Mouse (Mus musculus): ENCODE data around the gene Dynlrb2. TPM values are rescaled to one million over a fixed set of nuclear protein-coding genes. Genes with fewer than 3 reads are reported as not detected.

Gene Dynlrb2
- polyA plus RNA-seq, 1 experiment from 2014 or later, result 2.7 TPM

DNA sequence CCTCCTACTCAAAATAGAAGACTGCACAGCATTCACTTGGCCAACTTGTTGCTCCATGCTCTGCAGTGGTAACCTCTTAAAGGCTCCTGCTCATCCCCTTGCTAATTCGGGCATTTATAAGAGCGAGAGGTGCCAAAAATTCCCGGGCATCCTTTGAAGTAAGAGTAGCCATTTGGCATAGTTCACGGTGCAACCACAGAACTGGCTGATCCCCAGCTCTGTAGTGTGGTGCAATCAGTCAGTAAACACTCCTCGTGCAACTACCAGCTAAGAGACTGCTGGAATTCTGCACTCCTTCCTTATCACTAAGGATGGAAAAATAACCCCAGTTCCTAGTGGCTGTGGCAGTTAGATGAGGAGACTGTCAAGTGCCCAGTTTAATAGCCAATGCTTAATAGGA, 3.9 kb downstream of the Dynlrb2 start:
- H3K9ac ChIP-seq, result no peak overlapping the region
- WGBS, result 81% methylated on average over 5 of the region's 5 CpGs

DNA sequence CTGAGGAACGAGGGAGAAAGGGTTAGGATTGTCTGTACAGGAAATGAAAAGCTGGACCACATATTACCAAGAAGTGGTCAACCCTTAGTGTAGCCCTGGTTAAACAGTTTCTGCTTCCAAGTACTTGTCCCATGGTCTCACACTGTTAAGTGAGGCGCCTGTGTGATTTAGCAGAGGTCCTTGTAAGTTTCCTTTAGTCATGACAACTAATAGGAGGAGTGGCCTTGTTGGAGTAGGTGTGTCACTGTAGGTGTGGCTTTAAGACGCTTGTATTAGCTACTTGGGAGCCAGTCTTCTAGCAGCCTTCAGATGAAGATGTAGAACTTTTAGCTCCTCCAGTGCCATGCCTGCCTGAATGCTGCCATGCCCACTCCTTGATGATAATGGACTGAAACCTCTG, 4.5 kb downstream of the Dynlrb2 start:
- no peaks in the 10 kb centered on the region for H3K9me3 ChIP-seq
- 77% methylated on average over 3 of the region's 3 CpGs for WGBS
- no peak overlapping the region for H3K9ac ChIP-seq
- H3K27me3 ChIP-seq, result no peaks in the 10 kb centered on the region
- H3K27ac ChIP-seq (replicated peaks), result no peak overlapping the region
- H3K4me1 ChIP-seq (replicated peaks), result peaks cover 8% of the 10 kb centered on the region
- no peaks in the 10 kb centered on the region for H3K36me3 ChIP-seq
- H3K4me3 ChIP-seq, result no peak overlapping the region
- no peak for ATAC-seq (ENCODE audit: low read depth)
- no peak overlapping the region for H3K4me2 ChIP-seq

More for the DNA sequence above, 3.9 kb downstream of the Dynlrb2 start:
- H3K4me3 ChIP-seq, result no peak overlapping the region
- H3K27me3 ChIP-seq, result no peaks in the 10 kb centered on the region
- no peak overlapping the region for H3K27ac ChIP-seq (replicated peaks)
- H3K36me3 ChIP-seq, result no peaks in the 10 kb centered on the region
- no peaks in the 10 kb centered on the region for H3K9me3 ChIP-seq
- H3K4me2 ChIP-seq, result no peak overlapping the region
- peaks cover 13% of the 10 kb centered on the region for H3K4me1 ChIP-seq (replicated peaks)
- ATAC-seq (ENCODE audit: low read depth), result no peak

DNA sequence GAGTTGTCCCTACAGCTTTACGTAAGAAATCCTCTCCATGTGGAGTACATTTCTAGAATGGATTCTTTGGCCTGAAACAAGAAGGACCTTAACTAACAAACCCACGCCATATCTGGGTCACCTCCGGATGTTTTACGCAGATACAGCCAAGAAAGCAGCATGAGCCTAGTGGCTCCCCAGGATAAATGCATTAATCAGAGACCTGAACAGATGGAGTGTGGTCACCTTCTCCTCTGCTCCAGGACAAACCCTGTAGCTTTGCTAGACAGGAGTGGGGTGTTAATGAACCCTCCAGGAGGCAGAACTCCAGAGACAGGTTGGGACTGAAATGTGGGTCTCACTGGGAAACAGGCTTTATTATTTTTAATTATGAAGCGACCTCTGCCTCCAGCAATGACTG, 14.9 kb downstream of the Dynlrb2 start:
- Histone ChIP-seq H3K36me3 (no peaks in the 10 kb centered on the region), H3K4me2 (no peak overlapping the region), H3K4me1 (replicated peaks) (no peaks in the 10 kb centered on the region), H3K9me3 (peaks cover 16% of the 10 kb centered on the region), H3K9ac (no peak overlapping the region), H3K27ac (replicated peaks) (no peak overlapping the region), H3K27me3 (no peaks in the 10 kb centered on the region), H3K4me3 (no peak overlapping the region)
- 84% methylated on average over 5 of the region's 5 CpGs for WGBS
- no peak for ATAC-seq (ENCODE audit: low read depth)

DNA sequence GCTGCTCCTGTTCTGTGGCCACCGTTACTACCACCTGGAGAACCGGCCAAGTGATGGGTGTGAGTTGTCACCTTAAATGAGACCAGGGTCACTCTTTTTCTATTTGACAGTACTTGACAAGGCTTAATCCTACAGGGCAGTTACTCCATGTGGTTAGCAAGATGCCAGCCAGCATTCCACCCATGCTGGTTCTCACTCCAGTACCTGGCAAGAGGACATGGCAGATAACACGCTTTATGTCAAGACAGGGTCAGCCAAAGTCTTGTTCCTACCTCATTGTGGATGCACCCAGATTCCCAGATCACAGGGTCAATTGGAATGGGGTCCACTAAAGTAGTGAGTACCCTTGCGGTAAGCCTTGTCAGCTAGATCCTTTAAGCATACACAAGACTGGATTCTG, 16.4 kb downstream of the Dynlrb2 start:
- Histone ChIP-seq H3K9me3 (peaks cover 16% of the 10 kb centered on the region), H3K27ac (replicated peaks) (no peak overlapping the region), H3K27me3 (no peaks in the 10 kb centered on the region), H3K36me3 (no peaks in the 10 kb centered on the region), H3K9ac (no peak overlapping the region), H3K4me2 (no peak overlapping the region), H3K4me1 (replicated peaks) (no peaks in the 10 kb centered on the region), H3K4me3 (no peak overlapping the region)
- WGBS, result 90% methylated on average over 4 of the region's 4 CpGs
- ATAC-seq (ENCODE audit: low read depth), result no peak

DNA sequence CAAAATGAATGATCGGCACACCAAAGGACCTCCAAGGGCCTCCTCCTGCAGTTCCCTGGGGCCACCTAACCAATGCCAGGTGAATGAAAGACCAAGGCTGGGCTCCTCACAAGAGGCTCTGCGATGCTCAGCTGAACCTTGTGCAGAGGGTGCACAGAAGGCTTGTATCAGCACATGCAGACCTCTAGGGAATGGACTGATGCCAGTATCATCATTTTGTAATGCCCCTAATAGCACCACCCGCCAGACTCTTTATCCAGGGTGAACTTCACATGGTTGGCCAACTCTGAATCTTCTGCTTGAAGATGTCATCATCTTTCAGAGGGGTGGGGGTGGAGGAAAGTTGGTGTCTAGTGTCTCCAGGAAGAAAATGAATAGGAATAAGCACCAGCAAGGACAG, 16.9 kb downstream of the Dynlrb2 start:
- 89% methylated on average over 3 of the region's 3 CpGs for WGBS
- H3K27ac ChIP-seq (replicated peaks), result no peak overlapping the region
- no peak for ATAC-seq (ENCODE audit: low read depth)
- no peaks in the 10 kb centered on the region for H3K27me3 ChIP-seq
- H3K4me3 ChIP-seq, result no peak overlapping the region
- H3K9ac ChIP-seq, result no peak overlapping the region
- H3K4me1 ChIP-seq (replicated peaks), result no peaks in the 10 kb centered on the region
- no peak overlapping the region for H3K4me2 ChIP-seq
- peaks cover 11% of the 10 kb centered on the region for H3K9me3 ChIP-seq
- no peaks in the 10 kb centered on the region for H3K36me3 ChIP-seq

DNA sequence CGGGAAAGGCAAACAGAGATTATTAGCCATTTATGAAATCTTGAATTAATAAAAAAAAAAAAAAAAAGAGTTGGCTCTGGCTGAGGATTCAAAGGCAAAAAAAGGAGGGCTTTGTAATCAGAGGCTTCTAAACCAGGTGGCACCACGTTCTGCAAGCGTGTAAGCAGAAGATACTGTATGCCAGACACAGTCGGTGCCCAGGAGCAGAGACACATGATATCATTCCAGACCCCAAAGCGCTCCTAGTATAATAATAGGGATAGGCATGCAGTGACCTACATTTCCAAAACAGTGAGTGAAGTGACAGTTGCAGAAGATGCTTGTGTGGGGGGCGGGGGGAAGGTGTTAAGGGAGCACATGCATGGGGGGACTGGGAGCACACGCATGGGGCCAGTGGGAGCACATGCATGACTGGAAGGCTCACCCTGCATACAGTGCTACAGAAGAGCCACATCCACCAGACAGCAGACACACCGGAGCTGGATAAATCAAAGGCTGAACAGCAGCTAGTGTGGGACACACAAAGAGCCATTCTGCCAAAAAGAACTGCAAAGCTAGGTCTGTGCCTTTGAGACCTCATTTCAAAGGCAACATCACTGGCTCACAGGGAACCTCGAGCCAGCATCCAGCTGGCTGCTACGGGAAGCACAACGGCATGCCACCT, 17.5 kb downstream of the Dynlrb2 start:
- peaks cover 5% of the 10 kb centered on the region; the same call in 1 of the 2 replicates for H3K9me3 ChIP-seq
- no peak overlapping the region for H3K4me2 ChIP-seq
- no peak for ATAC-seq (ENCODE audit: low read depth)
- H3K4me3 ChIP-seq, result no peak overlapping the region
- no peaks in the 10 kb centered on the region for H3K4me1 ChIP-seq (replicated peaks)
- H3K27ac ChIP-seq (replicated peaks), result no peak overlapping the region
- no peaks in the 10 kb centered on the region for H3K27me3 ChIP-seq
- H3K9ac ChIP-seq, result no peak overlapping the region
- no peaks in the 10 kb centered on the region for H3K36me3 ChIP-seq
- 83% methylated on average over 11 of the region's 11 CpGs for WGBS

DNA sequence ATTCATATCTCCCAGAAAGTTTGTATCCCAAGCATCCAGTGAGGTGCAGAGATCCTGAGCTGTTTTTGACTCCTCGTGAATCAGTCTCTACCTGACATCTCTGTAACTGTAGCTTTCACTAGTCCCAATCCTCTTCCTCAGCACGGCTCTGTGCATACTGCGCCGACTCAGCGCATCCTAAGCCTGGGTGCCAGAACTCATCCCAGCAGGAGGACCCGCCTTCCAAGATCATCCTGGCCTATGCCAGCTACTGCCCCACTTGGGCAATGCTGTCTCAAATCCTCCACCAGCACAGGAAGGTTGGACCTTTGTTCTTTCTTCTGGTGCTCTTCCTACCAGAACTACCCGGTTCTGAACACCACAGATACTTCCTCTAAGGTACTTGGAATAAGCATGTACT, 20.1 kb downstream of the Dynlrb2 start:
- H3K4me3 ChIP-seq, result no peak overlapping the region
- H3K9ac ChIP-seq, result no peak overlapping the region
- H3K36me3 ChIP-seq, result no peaks in the 10 kb centered on the region
- H3K27ac ChIP-seq (replicated peaks), result no peak overlapping the region
- H3K27me3 ChIP-seq, result no peaks in the 10 kb centered on the region
- H3K9me3 ChIP-seq, result no peaks in the 10 kb centered on the region
- H3K4me1 ChIP-seq (replicated peaks), result no peaks in the 10 kb centered on the region
- H3K4me2 ChIP-seq, result no peak overlapping the region
- no peak for ATAC-seq (ENCODE audit: low read depth)
- WGBS, result 88% methylated on average over 7 of the region's 7 CpGs

DNA sequence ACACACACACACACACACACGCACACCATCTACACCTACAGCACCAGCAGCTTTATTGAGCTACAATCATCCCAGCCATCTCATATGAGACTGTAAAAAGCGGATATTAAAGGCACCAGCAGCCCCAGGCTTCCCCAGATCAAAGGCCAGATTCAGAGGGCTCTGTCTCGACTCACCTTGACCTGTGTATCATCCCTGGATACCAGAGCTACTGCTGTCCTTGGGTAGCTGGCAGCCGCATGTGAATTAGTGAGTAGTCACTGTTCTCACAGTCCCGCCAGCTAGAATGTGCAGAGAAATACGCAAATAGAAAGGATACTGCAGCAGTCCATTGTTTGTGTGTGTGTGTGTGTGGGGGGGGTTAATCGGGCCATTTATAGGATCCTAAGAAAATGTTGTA, 24.0 kb downstream of the Dynlrb2 start:
- WGBS, result 86% methylated on average over 7 of the region's 7 CpGs
- Histone ChIP-seq H3K4me2 (no peak overlapping the region), H3K4me1 (replicated peaks) (no peaks in the 10 kb centered on the region), H3K27ac (replicated peaks) (no peak overlapping the region), H3K4me3 (no peak overlapping the region), H3K36me3 (no peaks in the 10 kb centered on the region), H3K9me3 (0 out of 2 replicates have a peak, but pooled peaks cover under 1% of the 10 kb centered on the region), H3K9ac (no peak overlapping the region), H3K27me3 (no peaks in the 10 kb centered on the region)
- ATAC-seq (ENCODE audit: low read depth), result no peak

DNA sequence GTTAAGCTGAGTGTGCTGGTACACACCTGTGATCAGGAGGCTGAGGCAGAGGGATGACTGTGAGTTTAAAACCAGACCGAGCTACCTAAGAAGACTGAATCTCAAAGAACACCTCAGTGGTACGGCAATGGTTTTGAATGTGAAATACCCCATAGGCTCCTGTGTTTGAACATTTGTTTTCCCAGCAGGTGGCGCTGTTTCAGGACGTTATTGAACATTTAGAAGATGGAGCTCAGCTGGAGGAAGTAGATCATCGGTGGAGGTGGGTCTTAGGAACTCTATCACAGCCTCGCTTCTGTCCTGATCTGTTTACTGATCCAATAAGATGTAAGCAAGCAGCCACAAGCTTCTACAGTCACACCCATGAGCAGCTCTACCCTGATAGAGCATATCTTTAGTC, 28.3 kb downstream of the Dynlrb2 start:
- Histone ChIP-seq H3K36me3 (no peaks in the 10 kb centered on the region), H3K4me2 (no peak overlapping the region), H3K4me1 (replicated peaks) (no peaks in the 10 kb centered on the region), H3K27ac (replicated peaks) (no peak overlapping the region), H3K27me3 (no peaks in the 10 kb centered on the region), H3K9me3 (0 out of 2 replicates have a peak, but pooled peaks cover 3% of the 10 kb centered on the region), H3K9ac (no peak overlapping the region), H3K4me3 (no peak overlapping the region)
- no peak for ATAC-seq (ENCODE audit: low read depth)
- 79% methylated on average over 6 of the region's 6 CpGs for WGBS

DNA sequence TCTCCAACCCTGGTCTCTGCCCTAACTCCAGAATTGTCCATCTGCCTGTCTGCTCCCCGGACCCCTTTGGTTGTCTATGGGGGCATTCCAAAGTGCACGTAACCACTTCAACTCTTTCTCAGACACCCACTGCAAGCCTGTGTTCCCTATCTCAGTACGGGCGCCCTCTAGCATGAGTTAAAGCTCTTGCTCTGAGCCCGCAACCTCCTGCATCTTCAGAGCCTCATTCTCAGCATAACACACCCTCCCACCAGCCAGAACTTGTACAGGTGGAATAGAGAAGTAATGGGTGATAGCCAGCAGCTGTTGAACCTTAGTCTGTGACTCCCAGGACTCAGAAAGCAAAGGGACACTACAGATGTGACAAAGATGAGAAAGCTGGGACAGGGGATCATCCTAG, 32.0 kb downstream of the Dynlrb2 start:
- no peak overlapping the region for H3K27ac ChIP-seq (replicated peaks)
- no peaks in the 10 kb centered on the region for H3K27me3 ChIP-seq
- WGBS, result 83% methylated on average over 5 of the region's 5 CpGs
- H3K4me3 ChIP-seq, result no peak overlapping the region
- ATAC-seq (ENCODE audit: low read depth), result no peak
- 0 out of 2 replicates have a peak, but pooled peaks cover 3% of the 10 kb centered on the region for H3K9me3 ChIP-seq
- H3K4me2 ChIP-seq, result no peak overlapping the region
- no peaks in the 10 kb centered on the region for H3K4me1 ChIP-seq (replicated peaks)
- no peaks in the 10 kb centered on the region for H3K36me3 ChIP-seq
- H3K9ac ChIP-seq, result no peak overlapping the region

DNA sequence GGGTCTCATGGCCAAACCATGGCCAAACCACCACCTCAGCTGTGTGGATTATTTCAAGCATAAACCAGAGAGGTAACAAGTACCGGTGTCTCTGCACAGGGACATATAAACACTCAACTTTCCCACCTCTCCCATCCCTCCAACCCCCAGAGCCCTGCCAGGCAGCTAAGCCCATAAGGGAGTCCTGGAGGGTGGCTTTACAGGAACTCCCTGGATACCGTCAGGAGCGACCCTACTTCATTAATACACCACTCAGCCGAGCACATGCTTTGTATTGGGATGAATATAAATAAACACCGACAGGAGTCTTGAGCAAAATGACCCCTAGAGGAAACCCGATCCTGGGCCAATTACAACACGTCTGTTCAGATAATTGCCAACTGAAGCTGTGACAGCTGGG, 34.0 kb downstream of the Dynlrb2 start:
- ATAC-seq (ENCODE audit: low read depth), result no peak
- no peak overlapping the region for H3K4me2 ChIP-seq
- H3K9me3 ChIP-seq, result 0 out of 2 replicates have a peak, but pooled peaks cover 2% of the 10 kb centered on the region
- WGBS, result 43% methylated on average over 7 of the region's 7 CpGs
- no peaks in the 10 kb centered on the region for H3K4me1 ChIP-seq (replicated peaks)
- no peaks in the 10 kb centered on the region for H3K27me3 ChIP-seq
- H3K9ac ChIP-seq, result no peak overlapping the region
- H3K4me3 ChIP-seq, result no peak overlapping the region
- H3K27ac ChIP-seq (replicated peaks), result no peak overlapping the region
- H3K36me3 ChIP-seq, result no peaks in the 10 kb centered on the region

DNA sequence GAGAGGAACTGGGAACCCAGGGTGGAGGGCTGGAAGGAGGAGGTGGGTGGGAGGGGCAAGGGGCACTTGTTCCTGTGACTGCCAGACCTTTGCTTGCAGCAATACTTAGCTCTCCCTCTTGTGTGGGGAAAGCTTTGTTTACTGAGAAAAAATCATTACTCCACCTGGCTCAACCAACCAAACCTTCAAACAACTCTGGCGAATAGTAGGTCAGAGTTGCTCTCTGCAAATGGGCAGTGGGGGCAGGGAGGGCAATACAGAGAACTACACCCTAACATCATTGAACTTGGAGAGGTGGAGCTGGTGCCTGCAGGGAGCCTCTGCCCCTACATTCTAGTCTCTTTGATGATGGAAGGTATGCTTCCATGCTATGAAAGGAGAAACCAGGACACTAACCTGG, 35.4 kb downstream of the Dynlrb2 start:
- Histone ChIP-seq H3K27me3 (no peaks in the 10 kb centered on the region), H3K27ac (replicated peaks) (no peak overlapping the region), H3K36me3 (no peaks in the 10 kb centered on the region), H3K9ac (no peak overlapping the region), H3K9me3 (no peaks in the 10 kb centered on the region), H3K4me3 (no peak overlapping the region), H3K4me1 (replicated peaks) (no peaks in the 10 kb centered on the region), H3K4me2 (no peak overlapping the region)
- no peak for ATAC-seq (ENCODE audit: low read depth)
- 100% methylated on average over 1 of the region's 1 CpGs for WGBS

DNA sequence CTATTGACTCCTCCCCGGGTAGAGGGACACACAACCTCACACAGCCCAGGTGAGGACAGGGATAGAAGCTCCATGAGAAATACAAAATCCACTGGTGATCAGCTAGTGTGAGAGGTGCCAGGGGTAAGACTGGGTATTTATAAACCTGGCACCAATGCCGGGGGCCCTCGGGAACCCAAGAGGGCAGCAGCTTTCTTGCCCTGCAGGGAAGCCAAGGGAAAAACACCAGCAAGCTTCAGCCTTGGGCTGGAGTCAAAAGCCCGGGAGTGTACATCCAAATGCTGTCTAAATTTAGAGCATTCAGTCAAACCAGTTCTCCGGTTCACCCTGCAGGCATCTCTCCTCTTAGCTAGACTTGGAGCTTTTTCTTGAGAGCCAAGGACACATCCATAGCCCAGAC, 38.1 kb downstream of the Dynlrb2 start:
- Histone ChIP-seq H3K4me1 (replicated peaks) (no peaks in the 10 kb centered on the region), H3K27ac (replicated peaks) (no peak overlapping the region), H3K27me3 (no peaks in the 10 kb centered on the region), H3K36me3 (no peaks in the 10 kb centered on the region), H3K4me3 (no peak overlapping the region), H3K4me2 (no peak overlapping the region), H3K9me3 (no peaks in the 10 kb centered on the region), H3K9ac (no peak overlapping the region)
- ATAC-seq (ENCODE audit: low read depth), result no peak
- 93% methylated on average over 5 of the region's 5 CpGs for WGBS
